Mouse (Mus musculus) layer of hippocampus, adult 9-10 months (tissue): ENCODE results near the gene Srsf7.

Experiments
- DNase-seq: peaks from one replicate; pipeline ENCODE4 v3.0.0; 2022; ENCODE audit warnings: low spot score

Gene Srsf7

DNA sequence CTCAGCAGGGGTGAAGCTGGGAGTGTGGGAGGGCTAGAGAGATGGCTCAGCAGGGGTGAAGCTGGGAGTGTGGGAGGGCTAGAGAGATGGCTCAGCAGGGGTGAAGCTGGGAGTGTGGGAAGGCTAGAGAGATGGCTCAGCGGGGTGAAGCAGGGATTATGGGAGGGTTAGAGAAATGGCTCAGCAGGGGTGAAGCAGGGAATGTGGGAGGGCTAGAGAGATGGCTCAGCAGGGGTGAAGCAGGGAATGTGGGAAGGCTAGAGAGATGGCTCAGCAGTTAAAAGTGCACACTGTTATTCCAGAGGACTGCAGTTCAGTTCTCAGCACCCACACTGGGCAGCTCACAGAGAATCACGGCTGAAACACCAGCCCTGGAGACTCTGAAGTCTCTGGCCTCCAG lies 53.5 kb downstream of the Srsf7 start:
- no peak for DNase-seq

DNA sequence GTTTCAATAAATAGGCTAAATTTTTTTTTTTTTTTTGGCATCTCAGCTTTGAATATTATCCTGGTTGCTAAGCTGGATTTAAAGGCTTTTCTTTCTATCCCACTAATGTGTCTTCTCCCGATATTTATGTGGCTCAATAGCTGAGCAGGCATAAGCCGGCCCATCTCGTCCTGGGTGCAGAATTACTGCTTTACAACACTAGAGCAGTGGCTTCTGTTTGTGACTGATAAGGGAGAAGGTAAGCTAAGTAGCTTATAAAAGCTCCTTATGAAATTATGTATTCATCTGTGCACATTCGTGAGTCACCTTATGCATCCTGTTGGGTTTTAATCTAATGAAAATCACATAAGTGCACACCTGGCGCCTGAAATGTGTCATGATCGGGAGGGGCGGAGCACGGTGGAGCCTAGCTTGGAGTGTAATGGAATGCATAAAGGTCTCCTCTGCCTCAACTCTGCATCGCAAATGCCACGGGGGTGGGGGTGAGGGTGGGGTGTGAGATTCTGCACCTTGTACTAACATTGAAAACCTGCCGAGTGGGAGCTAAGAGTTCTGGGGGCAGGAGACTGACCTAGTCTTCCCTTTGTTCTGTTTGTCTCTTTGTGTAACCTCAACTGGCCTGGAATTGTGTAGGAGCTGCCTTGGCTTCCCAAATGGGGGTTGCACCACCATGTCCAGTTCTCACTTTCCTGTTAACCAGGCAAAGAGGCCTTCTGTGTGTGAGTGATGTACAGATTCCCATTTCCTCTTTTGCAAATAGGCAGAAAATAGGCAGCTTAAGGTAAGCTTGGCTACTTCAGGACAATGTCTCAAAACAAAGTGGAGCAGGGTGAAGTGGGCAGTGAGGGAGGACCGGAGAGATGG lies 54.1 kb downstream of the Srsf7 start:
- no peak for DNase-seq

DNA sequence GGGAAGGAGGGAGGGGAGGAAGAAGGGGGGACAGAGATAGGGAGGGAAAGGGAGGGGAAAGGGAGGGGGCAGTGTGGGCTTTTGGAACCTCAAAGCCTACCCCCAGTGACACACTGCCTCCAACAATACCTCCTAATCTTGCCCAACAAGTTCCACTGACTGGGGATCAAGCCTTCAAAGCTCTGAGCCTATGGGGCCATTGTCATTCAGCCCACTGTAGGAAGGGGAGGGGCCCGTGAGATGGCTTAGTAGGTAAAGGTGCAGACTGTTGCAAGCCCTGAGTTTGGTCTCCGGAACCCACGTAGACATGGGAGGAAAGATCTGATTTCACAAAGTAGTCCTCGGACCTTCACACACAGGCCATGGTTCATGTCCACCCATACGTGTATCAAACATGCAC lies 55.8 kb downstream of the Srsf7 start:
- DNase-seq: no peak
